Mouse (Mus musculus): ENCODE measurements around the gene Fryl. TPM values are rescaled to one million over a fixed set of nuclear protein-coding genes. Genes with fewer than 3 reads are reported as not detected.

The Fryl gene
- polyA plus RNA-seq, 1 experiment, result 157 TPM

DNA sequence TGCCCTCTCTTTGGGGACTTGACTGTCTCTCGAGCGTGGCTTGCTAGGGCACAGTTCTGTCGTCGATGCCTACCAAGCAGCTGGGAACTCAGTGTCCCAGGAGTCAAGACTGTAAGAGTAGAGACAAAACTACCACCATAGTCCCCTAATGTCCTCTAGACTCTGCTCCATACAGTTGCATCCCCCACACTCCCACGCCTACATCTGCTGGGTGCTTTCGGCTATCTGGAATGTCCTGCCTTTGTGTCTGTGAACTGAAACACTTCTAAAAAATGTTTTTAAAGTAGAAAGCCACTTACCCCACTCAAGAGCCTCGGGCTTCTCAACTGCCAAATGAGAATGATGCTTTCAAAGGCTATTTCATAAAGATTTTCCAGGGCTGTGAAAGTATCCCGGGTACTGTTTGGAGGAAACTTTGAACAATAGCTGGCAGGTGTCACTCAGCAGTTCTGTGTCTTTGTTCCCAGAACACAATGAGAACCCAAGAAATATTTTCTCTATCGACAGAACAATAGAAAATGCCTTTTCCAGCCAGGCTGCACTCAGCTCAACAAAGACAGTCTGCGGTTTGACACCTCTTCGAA lies 28.8 kb downstream of the Fryl start:
- Histone ChIP-seq H3K27ac (ENCODE audit: control insufficient read depth, insufficient read depth, low read depth, low read length, poor library complexity) (no peak overlapping the region), H3K4me3 (replicated peaks; ENCODE audit: control insufficient read depth, low read depth, low read length) (no peak overlapping the region), H3K4me1 (ENCODE audit: control insufficient read depth, insufficient read depth, low read length) (peaks cover 2% of the 10 kb centered on the region; the same call in 1 of the 2 replicates)
- 85% methylated on average over 11 of the region's 11 CpGs for WGBS
- no peak for TF ChIP-seq POLR2A (IDR thresholded peaks at IDR 0.05; ENCODE audit: borderline replicate concordance, control insufficient read depth, low read depth, low read length)
- TF ChIP-seq CTCF (IDR thresholded peaks at IDR 0.05; ENCODE audit: control insufficient read depth, insufficient read depth, low read length), result no peak

DNA sequence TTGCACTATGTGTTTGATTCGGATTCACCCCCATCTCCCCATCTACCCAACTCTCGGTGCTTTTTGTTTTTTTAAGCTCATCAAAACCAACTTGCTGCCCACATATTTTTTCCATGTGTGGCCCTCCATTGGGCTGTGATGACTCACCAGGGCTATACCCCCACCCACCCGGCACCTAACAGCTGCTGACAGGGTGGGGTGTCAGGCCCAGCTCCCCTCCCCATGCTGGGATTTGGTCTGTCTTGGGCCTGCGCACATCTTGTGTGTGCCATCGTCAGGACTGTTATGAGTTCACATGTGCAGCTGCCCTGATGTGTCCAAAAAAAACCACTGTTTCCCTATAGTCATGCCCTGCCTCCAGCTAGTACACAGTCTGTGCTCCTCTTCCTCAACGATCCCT lies 33.4 kb downstream of the Fryl start:
- H3K4me1 ChIP-seq (ENCODE audit: control insufficient read depth, insufficient read depth, low read length), result no peaks in the 10 kb centered on the region; the same call in 1 of the 2 replicates
- H3K27ac ChIP-seq (ENCODE audit: control insufficient read depth, insufficient read depth, low read depth, low read length, poor library complexity), result no peak overlapping the region; the same call in 1 of the 2 replicates
- 80% methylated on average over 6 of the region's 6 CpGs for WGBS
- TF ChIP-seq CTCF (IDR thresholded peaks at IDR 0.05; ENCODE audit: control insufficient read depth, insufficient read depth, low read length), result no peak
- no peak for TF ChIP-seq POLR2A (IDR thresholded peaks at IDR 0.05; ENCODE audit: borderline replicate concordance, control insufficient read depth, low read depth, low read length)
- H3K4me3 ChIP-seq (replicated peaks; ENCODE audit: control insufficient read depth, low read depth, low read length), result no peak overlapping the region

DNA sequence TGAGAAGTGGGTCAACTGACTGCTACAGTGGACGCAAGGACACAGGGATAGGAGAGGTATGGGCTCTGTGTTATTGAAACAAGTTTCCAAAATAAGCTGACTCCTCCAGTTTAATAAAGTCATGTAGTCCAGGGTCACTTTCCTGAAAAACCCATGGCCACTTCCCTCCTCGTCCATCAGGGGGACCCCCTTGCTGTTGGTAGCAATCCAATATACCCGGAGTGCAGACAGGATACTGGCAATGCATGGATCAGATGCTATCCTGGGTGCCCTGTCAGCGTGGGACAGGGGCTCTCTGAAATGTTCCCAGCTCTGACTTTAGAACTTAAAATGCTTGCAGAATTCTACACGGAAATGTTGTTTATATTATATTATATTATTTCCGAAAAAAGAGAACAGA lies 34.0 kb downstream of the Fryl start:
- no peaks in the 10 kb centered on the region; the same call in 1 of the 2 replicates for H3K4me1 ChIP-seq (ENCODE audit: control insufficient read depth, insufficient read depth, low read length)
- no peak for TF ChIP-seq CTCF (IDR thresholded peaks at IDR 0.05; ENCODE audit: control insufficient read depth, insufficient read depth, low read length)
- TF ChIP-seq POLR2A (IDR thresholded peaks at IDR 0.05; ENCODE audit: borderline replicate concordance, control insufficient read depth, low read depth, low read length), result no peak

DNA sequence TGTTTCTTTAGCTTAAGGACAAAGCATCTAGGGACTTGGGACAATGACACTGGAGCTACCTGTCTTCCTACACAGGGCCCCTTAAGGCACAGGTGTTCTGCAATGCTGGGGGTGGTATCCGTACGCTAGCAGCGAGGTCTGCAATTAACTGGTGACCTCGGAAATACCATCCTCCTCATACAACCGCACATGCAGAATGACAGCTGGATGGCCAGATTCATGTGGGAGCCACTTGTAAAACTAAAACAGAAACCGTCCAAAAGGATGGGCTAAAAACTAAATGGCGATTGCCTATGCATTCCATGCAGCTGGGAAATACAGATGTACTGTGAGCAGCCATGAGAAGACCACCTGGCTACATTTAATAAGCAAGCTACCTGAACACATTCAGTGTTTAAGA lies 34.6 kb downstream of the Fryl start:
- no peak overlapping the region for H3K4me3 ChIP-seq (replicated peaks; ENCODE audit: control insufficient read depth, low read depth, low read length)
- no peak overlapping the region for H3K27ac ChIP-seq (ENCODE audit: control insufficient read depth, insufficient read depth, low read depth, low read length, poor library complexity)
- no peak for TF ChIP-seq POLR2A (IDR thresholded peaks at IDR 0.05; ENCODE audit: borderline replicate concordance, control insufficient read depth, low read depth, low read length)
- TF ChIP-seq CTCF (IDR thresholded peaks at IDR 0.05; ENCODE audit: control insufficient read depth, insufficient read depth, low read length), result no peak
- WGBS, result 87% methylated on average over 7 of the region's 7 CpGs
- H3K4me1 ChIP-seq (ENCODE audit: control insufficient read depth, insufficient read depth, low read length), result no peaks in the 10 kb centered on the region; the same call in 1 of the 2 replicates

More for the DNA sequence above, 34.0 kb downstream of the Fryl start:
- Histone ChIP-seq H3K27ac (ENCODE audit: control insufficient read depth, insufficient read depth, low read depth, low read length, poor library complexity) (no peak overlapping the region), H3K4me3 (replicated peaks; ENCODE audit: control insufficient read depth, low read depth, low read length) (no peak overlapping the region)
- 77% methylated on average over 6 of the region's 6 CpGs for WGBS

DNA sequence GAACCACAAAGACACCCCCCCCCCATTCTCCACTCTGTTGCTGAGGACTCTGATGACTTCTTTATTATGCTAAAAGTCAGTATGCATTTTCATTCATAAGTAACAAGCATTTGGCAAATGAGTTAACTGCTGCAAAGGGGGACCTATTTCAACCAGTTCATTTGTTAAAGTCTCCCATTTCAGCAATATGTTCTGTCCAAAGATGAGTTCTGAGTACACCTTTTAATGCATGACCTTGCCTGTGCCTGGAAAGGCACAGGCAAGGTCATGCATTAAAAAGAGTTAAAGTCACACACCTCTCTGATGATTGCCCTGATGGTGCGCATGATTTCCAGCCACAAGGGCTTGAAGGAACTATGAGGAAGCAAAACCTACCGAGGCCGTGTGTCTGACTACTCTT lies 36.7 kb downstream of the Fryl start:
- Histone ChIP-seq H3K4me1 (ENCODE audit: control insufficient read depth, insufficient read depth, low read length) (no peaks in the 10 kb centered on the region; the same call in 1 of the 2 replicates), H3K27ac (ENCODE audit: control insufficient read depth, insufficient read depth, low read depth, low read length, poor library complexity) (no peak overlapping the region), H3K4me3 (replicated peaks; ENCODE audit: control insufficient read depth, low read depth, low read length) (no peak overlapping the region)
- WGBS, result 71% methylated on average over 3 of the region's 3 CpGs
- TF ChIP-seq CTCF (IDR thresholded peaks at IDR 0.05; ENCODE audit: control insufficient read depth, insufficient read depth, low read length) (no peak), POLR2A (IDR thresholded peaks at IDR 0.05; ENCODE audit: borderline replicate concordance, control insufficient read depth, low read depth, low read length) (no peak)

DNA sequence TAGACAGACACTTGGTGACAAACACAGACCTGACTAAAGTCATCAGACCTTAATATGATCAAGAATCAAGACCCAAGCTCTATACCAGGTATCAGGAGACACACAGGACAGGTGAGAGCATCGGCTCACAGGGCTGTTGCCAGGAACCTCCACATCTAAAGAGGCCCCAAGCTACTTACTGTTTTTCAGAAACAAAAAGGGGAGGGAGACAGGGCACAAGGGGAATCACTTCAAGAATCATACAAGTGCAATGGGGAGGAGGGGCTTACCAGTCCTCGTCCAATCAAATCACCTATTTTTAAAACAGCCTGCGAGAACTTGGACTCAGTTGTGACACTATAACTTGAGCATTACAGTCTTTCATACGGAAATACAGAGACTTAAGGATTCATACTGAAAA lies 38.4 kb downstream of the Fryl start:
- Histone ChIP-seq H3K4me1 (ENCODE audit: control insufficient read depth, insufficient read depth, low read length) (no peaks in the 10 kb centered on the region; the same call in 1 of the 2 replicates), H3K27ac (ENCODE audit: control insufficient read depth, insufficient read depth, low read depth, low read length, poor library complexity) (no peak overlapping the region), H3K4me3 (replicated peaks; ENCODE audit: control insufficient read depth, low read depth, low read length) (no peak overlapping the region)
- TF ChIP-seq POLR2A (IDR thresholded peaks at IDR 0.05; ENCODE audit: borderline replicate concordance, control insufficient read depth, low read depth, low read length) (no peak), CTCF (IDR thresholded peaks at IDR 0.05; ENCODE audit: control insufficient read depth, insufficient read depth, low read length) (no peak)
- WGBS, result 92% methylated on average over 4 of the region's 4 CpGs

DNA sequence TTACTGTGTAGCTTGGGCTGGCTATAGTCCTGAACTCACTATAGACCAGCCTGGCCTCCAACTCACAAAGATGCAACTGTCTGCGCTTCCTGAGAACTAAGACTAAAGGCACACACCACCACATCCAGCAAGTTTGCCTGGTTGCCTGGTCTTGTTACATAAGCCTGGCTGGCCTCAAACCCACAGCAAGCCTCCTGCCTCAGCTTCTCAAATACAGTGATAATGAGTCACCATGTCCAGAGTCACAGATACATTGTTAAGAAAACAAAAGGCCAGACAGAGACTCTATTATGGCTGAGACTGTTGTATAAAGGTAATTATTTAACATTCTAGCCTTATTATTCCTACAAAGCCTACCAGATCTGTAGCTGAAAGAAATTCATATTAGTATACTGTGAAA lies 39.3 kb downstream of the Fryl start:
- TF ChIP-seq POLR2A (IDR thresholded peaks at IDR 0.05; ENCODE audit: borderline replicate concordance, control insufficient read depth, low read depth, low read length), result no peak
- TF ChIP-seq CTCF (IDR thresholded peaks at IDR 0.05; ENCODE audit: control insufficient read depth, insufficient read depth, low read length), result no peak
- no peak overlapping the region for H3K4me3 ChIP-seq (replicated peaks; ENCODE audit: control insufficient read depth, low read depth, low read length)
- WGBS, result 100% methylated on average over 1 of the region's 1 CpGs
- H3K4me1 ChIP-seq (ENCODE audit: control insufficient read depth, insufficient read depth, low read length), result no peaks in the 10 kb centered on the region; the same call in 1 of the 2 replicates
- H3K27ac ChIP-seq (ENCODE audit: control insufficient read depth, insufficient read depth, low read depth, low read length, poor library complexity), result no peak overlapping the region

DNA sequence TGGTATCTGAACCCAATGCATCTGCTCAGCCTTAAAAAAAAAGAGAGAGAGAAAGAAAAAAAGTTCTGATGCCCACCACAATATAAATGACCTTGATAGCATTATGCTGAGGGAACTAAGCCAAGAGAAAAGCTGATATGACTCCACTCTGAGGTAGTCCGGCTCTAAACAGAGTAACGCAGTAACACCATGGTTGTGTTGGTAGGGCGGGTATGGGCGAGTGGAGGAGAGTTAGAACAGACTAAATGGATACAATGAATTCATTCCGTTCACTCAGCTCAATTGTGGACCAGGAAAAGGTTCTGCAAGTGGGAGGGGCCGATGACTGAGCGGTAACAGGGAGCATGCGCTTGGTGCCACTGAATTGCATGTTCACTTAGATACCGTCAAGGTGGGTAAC lies 40.4 kb downstream of the Fryl start:
- 88% methylated on average over 9 of the region's 9 CpGs for WGBS
- no peaks in the 10 kb centered on the region; the same call in 1 of the 2 replicates for H3K4me1 ChIP-seq (ENCODE audit: control insufficient read depth, insufficient read depth, low read length)
- H3K27ac ChIP-seq (ENCODE audit: control insufficient read depth, insufficient read depth, low read depth, low read length, poor library complexity), result no peak overlapping the region
- no peak overlapping the region for H3K4me3 ChIP-seq (replicated peaks; ENCODE audit: control insufficient read depth, low read depth, low read length)
- TF ChIP-seq CTCF (IDR thresholded peaks at IDR 0.05; ENCODE audit: control insufficient read depth, insufficient read depth, low read length) (no peak), POLR2A (IDR thresholded peaks at IDR 0.05; ENCODE audit: borderline replicate concordance, control insufficient read depth, low read depth, low read length) (no peak)

DNA sequence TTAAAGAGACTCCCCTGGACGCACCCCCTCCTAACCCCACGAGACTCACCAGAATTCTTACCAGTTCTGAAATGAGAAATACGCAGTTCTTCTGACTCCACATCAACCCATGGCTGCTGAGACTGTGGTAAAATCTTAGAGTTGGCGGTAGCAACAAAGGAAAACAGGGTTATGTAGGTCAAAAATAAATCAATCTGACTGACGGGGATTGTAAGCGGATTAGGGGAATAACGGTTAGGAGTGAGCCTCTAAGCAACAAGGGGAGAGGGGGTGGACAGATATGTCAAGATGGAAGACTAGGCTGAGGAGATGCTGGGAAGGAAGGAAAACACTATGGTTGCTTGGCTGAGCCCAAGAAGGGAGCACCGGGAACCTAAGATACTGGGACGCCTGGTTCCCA lies 44.0 kb downstream of the Fryl start:
- Histone ChIP-seq H3K4me1 (ENCODE audit: control insufficient read depth, insufficient read depth, low read length) (peaks cover 4% of the 10 kb centered on the region), H3K4me3 (replicated peaks; ENCODE audit: control insufficient read depth, low read depth, low read length) (no peak overlapping the region), H3K27ac (ENCODE audit: control insufficient read depth, insufficient read depth, low read depth, low read length, poor library complexity) (no peak overlapping the region)
- no peak for TF ChIP-seq POLR2A (IDR thresholded peaks at IDR 0.05; ENCODE audit: borderline replicate concordance, control insufficient read depth, low read depth, low read length)
- no peak for TF ChIP-seq CTCF (IDR thresholded peaks at IDR 0.05; ENCODE audit: control insufficient read depth, insufficient read depth, low read length)
- 90% methylated on average over 9 of the region's 9 CpGs for WGBS

All from bone marrow, adult 2 months (tissue).